Mouse (Mus musculus) T-helper 17 cell (primary cell): ENCODE measurements around the gene Itga8.

ENCODE experiments used
- in situ Hi-C, 2 experiments: fragments of 300-600 bp; cut with MboI, MseI; formaldehyde crosslinking; loops; 1 replicate in 1 of 2; 2 replicates in 1 of 2; pipeline ENCODE4 v1.15.1; 2025; ENCODE audit warnings: high pct_unique_total_duplicates in 2 of 2

The Itga8 gene

GRCm38 (mm10) chr2:12092203-12092984, 209.3 kb downstream of the Itga8 start:
- in situ Hi-C loops, result no loop called here

GRCm38 (mm10) chr2:12090993-12091392, 210.7 kb downstream of the Itga8 start:
- in situ Hi-C loops, result no loop called here

- in situ Hi-C loops, result no loop called here
These were observed 216.2 kb downstream of the Itga8 start for GRCm38 (mm10) chr2:12085492-12085891.

GRCm38 (mm10) chr2:12084341-12084740, 217.4 kb downstream of the Itga8 start:
- in situ Hi-C loops, result no loop called here

- in situ Hi-C loops, result no loop called here
These were observed 224.3 kb downstream of the Itga8 start for GRCm38 (mm10) chr2:12077266-12077891.

- in situ Hi-C loops, result loop anchor here in 1 of 2 experiments (10.0 kb wide), 1 partner anchor 1559 kb away; no protein-coding TSS in a partner anchor
These were observed 235.9 kb downstream of the Itga8 start for GRCm38 (mm10) chr2:12065669-12066399.

- in situ Hi-C loops, result loop anchor here in 1 of 2 experiments (10.0 kb wide), 1 partner anchor 1565 kb away; no protein-coding TSS in a partner anchor
These were observed 241.5 kb downstream of the Itga8 start for GRCm38 (mm10) chr2:12060034-12060723.
